Mouse (Mus musculus): ENCODE results near the gene Ldb2. TPM values are rescaled to one million over a fixed set of nuclear protein-coding genes. Genes with fewer than 3 reads are reported as not detected.

Ldb2 gene
- polyA plus RNA-seq, 1 experiment from 2014 or later = 14.5 TPM

- peak overlapping the region; percentile 42 for H3K27ac ChIP-seq (replicated peaks)
- ATAC-seq (ENCODE audit: extremely low read depth, insufficient number of reproducible peaks, low FRiP score, low TSS enrichment) = no peak
- no peak overlapping the region for H3K4me3 ChIP-seq
- 57% methylated on average over 4 of the region's 4 CpGs for WGBS
- no peaks in the 10 kb centered on the region for H3K9me3 ChIP-seq
- no peak overlapping the region for H3K9ac ChIP-seq
- no peaks in the 10 kb centered on the region for H3K36me3 ChIP-seq
- H3K27me3 ChIP-seq (replicated peaks) = no peaks in the 10 kb centered on the region
- H3K4me1 ChIP-seq = 0 out of 2 replicates have a peak, but pooled peaks cover 3% of the 10 kb centered on the region
- no peak overlapping the region for H3K4me2 ChIP-seq
Measured at GRCm38 (mm10) chr5:44759178-44759577, 40.3 kb downstream of the Ldb2 start.

- H3K9ac ChIP-seq = no peak overlapping the region
- no peak overlapping the region for H3K4me3 ChIP-seq
- H3K27me3 ChIP-seq (replicated peaks) = no peaks in the 10 kb centered on the region
- no peaks in the 10 kb centered on the region for H3K36me3 ChIP-seq
- no peak overlapping the region for H3K27ac ChIP-seq (replicated peaks)
- 54% methylated on average over 1 of the region's 1 CpGs for WGBS
- ATAC-seq (ENCODE audit: extremely low read depth, insufficient number of reproducible peaks, low FRiP score, low TSS enrichment) = no peak
- H3K4me1 ChIP-seq = 0 out of 2 replicates have a peak, but pooled peaks cover 3% of the 10 kb centered on the region
- H3K4me2 ChIP-seq = no peak overlapping the region
- no peaks in the 10 kb centered on the region for H3K9me3 ChIP-seq
Measured at GRCm38 (mm10) chr5:44754156-44754910, 45.1 kb downstream of the Ldb2 start.

GRCm38 (mm10) chr5:44745706-44746105 is 53.8 kb downstream of the Ldb2 start:
- no peaks in the 10 kb centered on the region for H3K4me1 ChIP-seq
- no peak overlapping the region for H3K4me2 ChIP-seq
- H3K27me3 ChIP-seq (replicated peaks) = no peaks in the 10 kb centered on the region
- WGBS = 60% methylated on average over 1 of the region's 1 CpGs
- H3K4me3 ChIP-seq = no peak overlapping the region
- no peak overlapping the region for H3K9ac ChIP-seq
- no peaks in the 10 kb centered on the region for H3K36me3 ChIP-seq
- no peaks in the 10 kb centered on the region for H3K9me3 ChIP-seq
- ATAC-seq (ENCODE audit: extremely low read depth, insufficient number of reproducible peaks, low FRiP score, low TSS enrichment) = no peak
- no peak overlapping the region for H3K27ac ChIP-seq (replicated peaks)

- Histone ChIP-seq H3K27ac (replicated peaks) (no peak overlapping the region), H3K4me2 (no peak overlapping the region), H3K27me3 (replicated peaks) (no peaks in the 10 kb centered on the region), H3K4me3 (no peak overlapping the region), H3K36me3 (no peaks in the 10 kb centered on the region), H3K9ac (no peak overlapping the region), H3K9me3 (no peaks in the 10 kb centered on the region), H3K4me1 (no peaks in the 10 kb centered on the region)
- no peak for ATAC-seq (ENCODE audit: extremely low read depth, insufficient number of reproducible peaks, low FRiP score, low TSS enrichment)
- whole genome bisulfite sequencing = 87% methylated on average over 3 of the region's 3 CpGs
Measured at GRCm38 (mm10) chr5:44736366-44736765, 63.1 kb downstream of the Ldb2 start.

GRCm38 (mm10) chr5:44734131-44734723 is 65.3 kb downstream of the Ldb2 start:
- WGBS = 81% methylated on average over 3 of the region's 3 CpGs
- H3K4me3 ChIP-seq = no peak overlapping the region
- no peak overlapping the region for H3K27ac ChIP-seq (replicated peaks)
- ATAC-seq (ENCODE audit: extremely low read depth, insufficient number of reproducible peaks, low FRiP score, low TSS enrichment) = no peak
- H3K4me1 ChIP-seq = no peaks in the 10 kb centered on the region
- no peaks in the 10 kb centered on the region for H3K27me3 ChIP-seq (replicated peaks)
- H3K9ac ChIP-seq = no peak overlapping the region
- no peak overlapping the region for H3K4me2 ChIP-seq
- H3K9me3 ChIP-seq = no peaks in the 10 kb centered on the region
- H3K36me3 ChIP-seq = no peaks in the 10 kb centered on the region

GRCm38 (mm10) chr5:44729646-44730310 is 69.7 kb downstream of the Ldb2 start:
- Histone ChIP-seq H3K9me3 (no peaks in the 10 kb centered on the region), H3K4me2 (no peak overlapping the region), H3K27ac (replicated peaks) (no peak overlapping the region), H3K9ac (no peak overlapping the region), H3K36me3 (no peaks in the 10 kb centered on the region), H3K27me3 (replicated peaks) (no peaks in the 10 kb centered on the region), H3K4me1 (peaks cover 14% of the 10 kb centered on the region; the same call in 1 of the 2 replicates), H3K4me3 (no peak overlapping the region)
- WGBS = 54% methylated on average over 8 of the region's 8 CpGs
- ATAC-seq (ENCODE audit: extremely low read depth, insufficient number of reproducible peaks, low FRiP score, low TSS enrichment) = no peak

GRCm38 (mm10) chr5:44727995-44728394 is 71.5 kb downstream of the Ldb2 start:
- ATAC-seq (ENCODE audit: extremely low read depth, insufficient number of reproducible peaks, low FRiP score, low TSS enrichment) = no peak
- Histone ChIP-seq H3K27ac (replicated peaks) (peak overlapping the region; percentile 13; the same call in 1 of the 2 replicates), H3K4me2 (no peak overlapping the region), H3K9me3 (no peaks in the 10 kb centered on the region), H3K36me3 (no peaks in the 10 kb centered on the region), H3K9ac (no peak overlapping the region), H3K4me3 (no peak overlapping the region), H3K4me1 (peaks cover 14% of the 10 kb centered on the region; the same call in 1 of the 2 replicates), H3K27me3 (replicated peaks) (no peaks in the 10 kb centered on the region)
- WGBS = 79% methylated on average over 11 of the region's 11 CpGs

- H3K36me3 ChIP-seq = no peaks in the 10 kb centered on the region
- no peaks in the 10 kb centered on the region for H3K9me3 ChIP-seq
- no peak overlapping the region for H3K9ac ChIP-seq
- peaks cover 14% of the 10 kb centered on the region; the same call in 1 of the 2 replicates for H3K4me1 ChIP-seq
- H3K4me2 ChIP-seq = 0 out of 2 replicates have a peak overlapping the region, but pooled peaks have one; percentile 1
- peak overlapping the region; percentile 13 for H3K27ac ChIP-seq (replicated peaks)
- 59% methylated on average over 14 of the region's 14 CpGs for WGBS
- ATAC-seq (ENCODE audit: extremely low read depth, insufficient number of reproducible peaks, low FRiP score, low TSS enrichment) = no peak
- no peaks in the 10 kb centered on the region for H3K27me3 ChIP-seq (replicated peaks)
- H3K4me3 ChIP-seq = no peak overlapping the region
Measured at GRCm38 (mm10) chr5:44726546-44727476, 72.7 kb downstream of the Ldb2 start.

- WGBS = 74% methylated on average over 2 of the region's 2 CpGs
- ATAC-seq (ENCODE audit: extremely low read depth, insufficient number of reproducible peaks, low FRiP score, low TSS enrichment) = no peak
- H3K4me2 ChIP-seq = no peak overlapping the region
Measured at GRCm38 (mm10) chr5:44725501-44725900, 74.0 kb downstream of the Ldb2 start.

GRCm38 (mm10) chr5:44719872-44720271 is 79.6 kb downstream of the Ldb2 start:
- Histone ChIP-seq H3K27me3 (replicated peaks) (no peaks in the 10 kb centered on the region), H3K4me2 (no peak overlapping the region), H3K27ac (replicated peaks) (no peak overlapping the region), H3K4me3 (no peak overlapping the region), H3K9ac (no peak overlapping the region), H3K36me3 (no peaks in the 10 kb centered on the region), H3K9me3 (no peaks in the 10 kb centered on the region), H3K4me1 (no peaks in the 10 kb centered on the region)
- ATAC-seq (ENCODE audit: extremely low read depth, insufficient number of reproducible peaks, low FRiP score, low TSS enrichment) = no peak
- WGBS = 63% methylated on average over 1 of the region's 1 CpGs

More at GRCm38 (mm10) chr5:44725501-44725900, 74.0 kb downstream of the Ldb2 start:
- no peak overlapping the region for H3K27ac ChIP-seq (replicated peaks)
- H3K4me1 ChIP-seq = peaks cover 14% of the 10 kb centered on the region; the same call in 1 of the 2 replicates
- no peaks in the 10 kb centered on the region for H3K9me3 ChIP-seq
- H3K4me3 ChIP-seq = no peak overlapping the region
- H3K27me3 ChIP-seq (replicated peaks) = no peaks in the 10 kb centered on the region
- H3K36me3 ChIP-seq = no peaks in the 10 kb centered on the region
- H3K9ac ChIP-seq = no peak overlapping the region
